Mouse (Mus musculus): ENCODE measurements around the gene Itpr2.
"Not testable (repeated sequence)": the region's sequence is repeated elsewhere in the genome, so short reads cannot be mapped to it uniquely, and the experiment has no call there.

- not testable (repeated sequence) for TF ChIP-seq CTCF (conservative IDR thresholded peaks at IDR 0.05; ENCODE audit: insufficient read depth, insufficient read length, low read depth, low read length); POLR2A (IDR thresholded peaks at IDR 0.05; ENCODE audit: low read depth, low read length)
Observed at GRCm38 (mm10) chr6:146464645-146465042, 37.4 kb downstream of the Itpr2 start.

All from kidney, adult 2 months (tissue).